Mouse (Mus musculus): Measurements from ENCODE around the gene Tent4a. TPM values are rescaled to one million over a fixed set of nuclear protein-coding genes. Genes with fewer than 3 reads are reported as not detected.

The Tent4a gene
- polyA plus RNA-seq, 1 experiment from 2014 or later: 2.0 TPM

- H3K36me3 ChIP-seq (replicated peaks): no peaks in the 10 kb centered on the region
These were observed 73.6 kb downstream of the Tent4a start for GRCm38 (mm10) chr13:69460635-69461465.

GRCm38 (mm10) chr13:69459657-69460458, 74.6 kb downstream of the Tent4a start:
- H3K4me3 ChIP-seq (replicated peaks): no peak overlapping the region
- H3K9me3 ChIP-seq (replicated peaks): no peaks in the 10 kb centered on the region
- H3K9ac ChIP-seq: no peak overlapping the region
- WGBS (ENCODE audit: insufficient replicate concordance): 14% methylated on average over 8 of the region's 8 CpGs
- H3K36me3 ChIP-seq (replicated peaks): no peaks in the 10 kb centered on the region
- ATAC-seq (ENCODE audit: insufficient read depth): no peak
- no peaks in the 10 kb centered on the region for H3K4me1 ChIP-seq (replicated peaks)
- H3K27ac ChIP-seq (replicated peaks): no peak overlapping the region
- no peak overlapping the region for H3K4me2 ChIP-seq
- H3K27me3 ChIP-seq: no peaks in the 10 kb centered on the region

More at GRCm38 (mm10) chr13:69460635-69461465, 73.6 kb downstream of the Tent4a start:
- no peaks in the 10 kb centered on the region for H3K27me3 ChIP-seq
- H3K4me2 ChIP-seq: no peak overlapping the region
- no peak overlapping the region for H3K4me3 ChIP-seq (replicated peaks)
- no peak overlapping the region for H3K27ac ChIP-seq (replicated peaks)
- H3K4me1 ChIP-seq (replicated peaks): no peaks in the 10 kb centered on the region
- 38% methylated on average over 17 of the region's 17 CpGs for WGBS (ENCODE audit: insufficient replicate concordance)
- H3K9me3 ChIP-seq (replicated peaks): no peaks in the 10 kb centered on the region
- H3K9ac ChIP-seq: no peak overlapping the region
- no peak for ATAC-seq (ENCODE audit: insufficient read depth)

- Histone ChIP-seq H3K27me3 (no peaks in the 10 kb centered on the region), H3K4me2 (no peak overlapping the region), H3K36me3 (replicated peaks) (no peaks in the 10 kb centered on the region), H3K4me1 (replicated peaks) (no peaks in the 10 kb centered on the region), H3K9me3 (replicated peaks) (no peaks in the 10 kb centered on the region), H3K4me3 (replicated peaks) (no peak overlapping the region), H3K9ac (no peak overlapping the region), H3K27ac (replicated peaks) (no peak overlapping the region)
- WGBS (ENCODE audit: insufficient replicate concordance): 48% methylated on average over 2 of the region's 2 CpGs
- no peak for ATAC-seq (ENCODE audit: insufficient read depth)
These were observed 75.5 kb downstream of the Tent4a start for GRCm38 (mm10) chr13:69458891-69459290.

- Histone ChIP-seq H3K27me3 (no peaks in the 10 kb centered on the region), H3K4me1 (replicated peaks) (no peaks in the 10 kb centered on the region)
- no peak for ATAC-seq (ENCODE audit: insufficient read depth)
These were observed 76.0 kb downstream of the Tent4a start for GRCm38 (mm10) chr13:69458461-69458860.

GRCm38 (mm10) chr13:69457105-69457504, 77.3 kb downstream of the Tent4a start:
- H3K4me1 ChIP-seq (replicated peaks): no peaks in the 10 kb centered on the region

More at GRCm38 (mm10) chr13:69458461-69458860, 76.0 kb downstream of the Tent4a start:
- no peak overlapping the region for H3K27ac ChIP-seq (replicated peaks)
- WGBS (ENCODE audit: insufficient replicate concordance): 63% methylated on average over 6 of the region's 6 CpGs
- H3K4me3 ChIP-seq (replicated peaks): no peak overlapping the region
- no peaks in the 10 kb centered on the region for H3K36me3 ChIP-seq (replicated peaks)
- no peak overlapping the region for H3K4me2 ChIP-seq
- H3K9ac ChIP-seq: no peak overlapping the region
- no peaks in the 10 kb centered on the region for H3K9me3 ChIP-seq (replicated peaks)

GRCm38 (mm10) chr13:69456641-69457040, 77.8 kb downstream of the Tent4a start:
- ATAC-seq (ENCODE audit: insufficient read depth): no peak
- Histone ChIP-seq H3K36me3 (replicated peaks) (no peaks in the 10 kb centered on the region), H3K9me3 (replicated peaks) (no peaks in the 10 kb centered on the region), H3K4me1 (replicated peaks) (no peaks in the 10 kb centered on the region), H3K4me3 (replicated peaks) (no peak overlapping the region), H3K4me2 (no peak overlapping the region), H3K27me3 (no peaks in the 10 kb centered on the region), H3K9ac (no peak overlapping the region), H3K27ac (replicated peaks) (no peak overlapping the region)
- 50% methylated on average over 11 of the region's 11 CpGs for WGBS (ENCODE audit: insufficient replicate concordance)

More at GRCm38 (mm10) chr13:69457105-69457504, 77.3 kb downstream of the Tent4a start:
- 47% methylated on average over 2 of the region's 2 CpGs for WGBS (ENCODE audit: insufficient replicate concordance)
- Histone ChIP-seq H3K9ac (no peak overlapping the region), H3K4me2 (no peak overlapping the region), H3K4me3 (replicated peaks) (no peak overlapping the region), H3K9me3 (replicated peaks) (no peaks in the 10 kb centered on the region), H3K27me3 (no peaks in the 10 kb centered on the region), H3K36me3 (replicated peaks) (no peaks in the 10 kb centered on the region), H3K27ac (replicated peaks) (no peak overlapping the region)
- no peak for ATAC-seq (ENCODE audit: insufficient read depth)

- H3K4me1 ChIP-seq (replicated peaks): no peaks in the 10 kb centered on the region
- no peaks in the 10 kb centered on the region for H3K36me3 ChIP-seq (replicated peaks)
- no peaks in the 10 kb centered on the region for H3K9me3 ChIP-seq (replicated peaks)
- no peak for ATAC-seq (ENCODE audit: insufficient read depth)
- WGBS (ENCODE audit: insufficient replicate concordance): 64% methylated on average over 14 of the region's 14 CpGs
- no peaks in the 10 kb centered on the region for H3K27me3 ChIP-seq
- no peak overlapping the region for H3K4me3 ChIP-seq (replicated peaks)
- H3K4me2 ChIP-seq: no peak overlapping the region
- no peak overlapping the region for H3K9ac ChIP-seq
- H3K27ac ChIP-seq (replicated peaks): no peak overlapping the region
These were observed 78.8 kb downstream of the Tent4a start for GRCm38 (mm10) chr13:69455476-69456175.

Other genes starting within 250 kb of the Tent4a start
- 82.4 and 84.3 TPM in 2 replicates for gene Nsun2, start 871 bp downstream of the Tent4a start, polyA plus RNA-seq (2015; fragmentation: Nextera tagmentation; extraction: Ambion mirVana)
- gene Srd5a1, start 76.8 kb upstream of the Tent4a start, polyA plus RNA-seq (2015; fragmentation: Nextera tagmentation; extraction: Ambion mirVana): 3.0 and 3.8 TPM in 2 replicates
- gene Ube2ql1, start 205.3 kb upstream of the Tent4a start, polyA plus RNA-seq (2015; fragmentation: Nextera tagmentation; extraction: Ambion mirVana): 0.05 and 0.16 TPM in 2 replicates